Mouse (Mus musculus) gastrocnemius, postnatal 10 days (tissue): Measurements from ENCODE around the gene Tagln. TPM values are rescaled to one million over a fixed set of nuclear protein-coding genes. Genes with fewer than 3 reads are reported as not detected.

Experiments
- DNase-seq: peaks from one replicate; pipeline ENCODE4 v3.0.0; 2021; ENCODE audit warnings: mixed read lengths
- microRNA-seq, 2 experiments: library from miRNA; unstranded; fragments of <30 nt; microRNA quantifications; one replicate each; pipeline ENCODE4 v1.2.0; 2021
- total RNA-seq, 2 experiments: library from RNA; stranded (reverse); gene quantifications; 2 replicates each; pipeline ENCODE4 v1.2.3; 2021

The Tagln gene
- total RNA-seq, 2 experiments from 2014 or later = 53.6 to 64.6 TPM

- peak; percentile 95 for DNase-seq
Measured at GRCm38 (mm10) chr9:45906355-45907077, 29.3 kb downstream of the Tagln start, which contains the start of the genes Pcsk7 and Rnf214. Pcsk7 (plus strand) TSS chr9:45906497. Rnf214 (minus strand) TSS chr9:45906911.

GRCm38 (mm10) chr9:45905811-45906237 lies 30.0 kb downstream of the Tagln start:
- DNase-seq = peak; percentile 45

- DNase-seq = no peak
Measured at GRCm38 (mm10) chr9:45905196-45905595, 30.7 kb downstream of the Tagln start.

GRCm38 (mm10) chr9:45893681-45894080 lies 42.2 kb downstream of the Tagln start:
- DNase-seq = no peak

Small RNA genes lying within 50 kb of the gene (microRNA-seq; reads per million reads assigned to microRNA genes)
- gene Mir7087 = 0 reads per million in 2 experiments

Other genes with a start within 250 kb of the Tagln start
- 1 to 10 TPM; 3.3 to 7.2 TPM for gene Cep164, start 107.4 kb downstream of the Tagln start, total RNA-seq
- gene Bace1, start 97.5 kb downstream of the Tagln start, total RNA-seq = 10 to 100 TPM; 41.8 to 43.4 TPM
- gene Pcsk7, start 29.6 kb downstream of the Tagln start, total RNA-seq = 10 to 100 TPM; 13.3 to 17.3 TPM
- gene Rnf214, start 29.1 kb downstream of the Tagln start, total RNA-seq = 10 to 100 TPM; 26.8 to 31.6 TPM
- gene Sidt2, start 19.2 kb upstream of the Tagln start, total RNA-seq = 10 to 100 TPM; 57.8 to 58.2 TPM
- gene Pafah1b2, start 76.6 kb upstream of the Tagln start, total RNA-seq = 10 to 100 TPM; 62.5 to 73.1 TPM
- 10 to 100 TPM; 52.7 to 52.9 TPM for gene Sik3, start 76.8 kb upstream of the Tagln start, total RNA-seq